Mouse (Mus musculus): ENCODE results near the gene Atad5.

Gene Atad5

GRCm38 (mm10) chr11:80156841-80157240 lies 67.6 kb downstream of the Atad5 start:
- Histone ChIP-seq H3K4me1 (replicated peaks; ENCODE audit: low read depth, low read length) (peaks cover 25% of the 10 kb centered on the region), H3K4me3 (replicated peaks; ENCODE audit: low read length) (no peak overlapping the region), H3K27me3 (ENCODE audit: insufficient read depth, low read length) (peaks cover 24% of the 10 kb centered on the region), H3K36me3 (ENCODE audit: insufficient read depth, low read length) (peaks cover 28% of the 10 kb centered on the region), H3K9me3 (ENCODE audit: low read length) (no peaks in the 10 kb centered on the region)
- TF ChIP-seq NANOG (IDR thresholded peaks at IDR 0.05; ENCODE audit: borderline replicate concordance, low read length) (no peak), POU5F1 (IDR thresholded peaks at IDR 0.05; ENCODE audit: borderline replicate concordance, low read length) (no peak), CTCF (conservative IDR thresholded peaks at IDR 0.05; ENCODE audit: low read length) (no peak)

DNA sequence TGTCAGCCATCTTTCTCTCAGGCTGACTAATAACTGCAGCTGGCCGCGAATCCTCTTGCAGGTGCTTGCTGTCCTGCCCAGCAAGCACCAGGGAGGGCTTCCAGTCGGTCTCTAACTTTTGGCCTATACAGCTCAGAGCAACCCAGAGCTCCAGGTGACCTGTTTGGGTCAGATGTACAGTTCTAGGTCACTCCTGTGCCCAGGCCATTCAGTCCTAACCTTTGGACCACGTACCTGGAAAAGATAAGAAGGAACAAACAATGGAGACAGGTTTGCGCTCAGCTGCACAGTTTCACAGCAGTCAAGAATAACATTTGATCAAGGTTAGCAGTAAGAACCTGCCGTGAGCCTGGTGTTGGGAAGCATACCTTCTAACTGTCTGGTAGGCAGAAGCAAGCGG lies 69.8 kb downstream of the Atad5 start:
- no peaks in the 10 kb centered on the region for H3K9me3 ChIP-seq (ENCODE audit: low read length)
- no peak overlapping the region for H3K4me3 ChIP-seq (replicated peaks; ENCODE audit: low read length)
- TF ChIP-seq POU5F1 (IDR thresholded peaks at IDR 0.05; ENCODE audit: borderline replicate concordance, low read length) (no peak), NANOG (IDR thresholded peaks at IDR 0.05; ENCODE audit: borderline replicate concordance, low read length) (no peak), CTCF (conservative IDR thresholded peaks at IDR 0.05; ENCODE audit: low read length) (no peak)
- H3K36me3 ChIP-seq (ENCODE audit: insufficient read depth, low read length), result peaks cover 37% of the 10 kb centered on the region
- peaks cover 23% of the 10 kb centered on the region for H3K27me3 ChIP-seq (ENCODE audit: insufficient read depth, low read length)
- H3K4me1 ChIP-seq (replicated peaks; ENCODE audit: low read depth, low read length), result peaks cover 39% of the 10 kb centered on the region

DNA sequence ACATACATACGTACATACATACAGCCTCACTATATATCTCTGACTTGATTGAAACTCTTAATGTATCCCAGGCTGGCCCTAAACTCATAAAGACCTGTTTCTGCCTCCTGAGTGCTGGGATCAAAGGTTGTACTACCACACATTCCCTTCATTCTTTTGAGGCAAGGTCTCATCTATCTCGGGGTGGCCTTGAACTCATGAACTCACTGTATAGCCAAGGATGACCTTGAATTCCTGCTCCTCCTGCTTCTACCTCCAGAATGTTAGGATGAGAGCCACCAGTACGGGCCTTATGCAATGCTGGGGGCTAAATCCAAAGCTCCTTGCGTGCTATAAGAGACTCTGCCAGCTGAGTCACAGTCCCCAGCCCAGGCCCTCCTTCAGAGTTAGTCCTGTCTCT lies 71.8 kb downstream of the Atad5 start:
- Histone ChIP-seq H3K9me3 (ENCODE audit: low read length) (no peaks in the 10 kb centered on the region), H3K4me3 (replicated peaks; ENCODE audit: low read length) (no peak overlapping the region)

DNA sequence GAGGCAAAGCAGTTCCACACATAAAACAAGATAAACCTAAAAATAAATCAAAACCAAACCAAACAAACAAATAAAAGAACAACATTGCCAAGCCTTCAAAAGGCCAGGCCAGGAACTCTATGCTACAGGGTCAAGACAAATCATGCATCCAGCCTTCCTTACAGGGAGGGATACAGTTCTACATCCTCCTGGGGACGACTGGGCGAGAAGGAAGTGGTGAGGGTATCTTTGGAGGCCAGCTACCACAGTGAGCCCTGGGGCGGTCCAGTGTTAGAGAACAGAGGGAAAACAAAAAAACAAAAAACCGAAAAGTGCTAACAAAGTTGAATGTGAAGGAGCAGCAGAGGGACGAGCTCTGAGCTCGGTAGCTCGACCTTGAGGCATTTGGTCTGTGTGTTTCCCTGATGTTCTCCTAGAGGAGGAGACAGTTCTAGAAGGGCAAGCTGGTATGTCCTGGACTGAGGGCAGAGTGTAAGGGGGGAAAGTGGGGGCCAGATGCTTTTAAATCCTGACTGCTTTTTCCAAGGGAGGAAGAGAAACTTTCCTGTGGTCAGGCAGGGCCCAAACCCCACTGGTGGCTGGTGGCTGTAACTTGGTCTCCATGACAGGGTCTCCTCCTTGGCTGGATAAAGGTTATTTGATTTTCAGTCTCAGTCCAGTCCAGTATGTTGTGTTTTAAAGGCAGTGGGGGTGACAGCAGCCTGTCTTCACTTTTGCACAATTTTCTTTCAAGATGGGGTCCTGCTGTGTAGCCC lies 74.3 kb downstream of the Atad5 start:
- H3K36me3 ChIP-seq (ENCODE audit: insufficient read depth, low read length), result peaks cover 39% of the 10 kb centered on the region
- no peak overlapping the region for H3K4me3 ChIP-seq (replicated peaks; ENCODE audit: low read length)
- no peak for TF ChIP-seq NANOG (IDR thresholded peaks at IDR 0.05; ENCODE audit: borderline replicate concordance, low read length)
- no peak for TF ChIP-seq POU5F1 (IDR thresholded peaks at IDR 0.05; ENCODE audit: borderline replicate concordance, low read length)
- TF ChIP-seq CTCF (conservative IDR thresholded peaks at IDR 0.05; ENCODE audit: low read length), result no peak

More for the DNA sequence above, 71.8 kb downstream of the Atad5 start:
- Histone ChIP-seq H3K27me3 (ENCODE audit: insufficient read depth, low read length) (peaks cover 3% of the 10 kb centered on the region), H3K4me1 (replicated peaks; ENCODE audit: low read depth, low read length) (peaks cover 40% of the 10 kb centered on the region), H3K36me3 (ENCODE audit: insufficient read depth, low read length) (peaks cover 45% of the 10 kb centered on the region)
- TF ChIP-seq NANOG (IDR thresholded peaks at IDR 0.05; ENCODE audit: borderline replicate concordance, low read length), result no peak; the same call in 1 of the 2 replicates
- no peak for TF ChIP-seq CTCF (conservative IDR thresholded peaks at IDR 0.05; ENCODE audit: low read length)
- TF ChIP-seq POU5F1 (IDR thresholded peaks at IDR 0.05; ENCODE audit: borderline replicate concordance, low read length), result no peak

DNA sequence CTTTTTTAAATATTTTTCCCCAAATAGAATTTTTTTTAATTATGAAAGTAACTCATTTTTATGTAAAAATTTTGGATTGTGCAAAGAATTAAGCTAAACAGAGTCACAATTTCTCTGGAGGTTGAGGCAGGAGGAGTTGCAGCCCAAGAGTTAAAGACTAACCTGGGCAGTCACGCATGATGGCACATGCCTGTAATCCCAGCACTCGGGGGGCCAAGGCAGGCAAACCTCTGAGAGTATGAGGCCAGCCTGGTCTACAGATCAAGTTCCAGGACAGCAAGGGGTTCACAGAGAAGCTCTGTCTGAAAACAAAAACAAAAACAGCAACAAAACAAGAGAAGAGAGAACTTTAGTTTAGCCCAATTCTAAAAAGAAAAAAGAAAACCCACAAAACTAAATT lies 75.0 kb downstream of the Atad5 start:
- Histone ChIP-seq H3K4me1 (replicated peaks; ENCODE audit: low read depth, low read length) (peaks cover 54% of the 10 kb centered on the region), H3K27me3 (ENCODE audit: insufficient read depth, low read length) (no peaks in the 10 kb centered on the region), H3K36me3 (ENCODE audit: insufficient read depth, low read length) (peaks cover 41% of the 10 kb centered on the region), H3K4me3 (replicated peaks; ENCODE audit: low read length) (no peak overlapping the region), H3K9me3 (ENCODE audit: low read length) (no peaks in the 10 kb centered on the region)
- TF ChIP-seq NANOG (IDR thresholded peaks at IDR 0.05; ENCODE audit: borderline replicate concordance, low read length), result no peak
- TF ChIP-seq CTCF (conservative IDR thresholded peaks at IDR 0.05; ENCODE audit: low read length), result no peak

More for the DNA sequence above, 74.3 kb downstream of the Atad5 start:
- H3K9me3 ChIP-seq (ENCODE audit: low read length), result no peaks in the 10 kb centered on the region
- H3K4me1 ChIP-seq (replicated peaks; ENCODE audit: low read depth, low read length), result peaks cover 47% of the 10 kb centered on the region
- no peaks in the 10 kb centered on the region for H3K27me3 ChIP-seq (ENCODE audit: insufficient read depth, low read length)

DNA sequence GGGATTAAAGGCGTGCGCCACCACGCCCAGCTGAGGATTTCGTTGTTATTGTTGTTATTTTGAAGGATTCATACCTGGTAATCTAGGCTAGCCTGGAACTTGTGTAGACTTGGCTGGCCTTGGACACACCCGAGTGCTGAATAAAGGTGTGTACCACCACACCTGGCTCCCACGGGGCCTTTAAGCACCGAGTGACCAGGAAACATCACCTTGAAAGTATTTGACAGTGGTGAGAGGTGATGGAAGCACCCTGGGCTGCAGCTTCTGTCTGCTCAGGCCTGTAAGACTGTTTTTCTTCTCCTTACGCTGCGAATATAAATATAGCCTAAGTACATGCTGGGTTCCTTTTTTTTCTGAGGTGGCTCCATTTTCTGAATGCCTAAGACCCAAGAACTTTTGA lies 78.9 kb downstream of the Atad5 start:
- H3K27me3 ChIP-seq (ENCODE audit: insufficient read depth, low read length), result no peaks in the 10 kb centered on the region
- no peak overlapping the region for H3K4me3 ChIP-seq (replicated peaks; ENCODE audit: low read length)
- no peak for TF ChIP-seq CTCF (conservative IDR thresholded peaks at IDR 0.05; ENCODE audit: low read length)
- no peak for TF ChIP-seq NANOG (IDR thresholded peaks at IDR 0.05; ENCODE audit: borderline replicate concordance, low read length)
- TF ChIP-seq POU5F1 (IDR thresholded peaks at IDR 0.05; ENCODE audit: borderline replicate concordance, low read length), result no peak
- H3K4me1 ChIP-seq (replicated peaks; ENCODE audit: low read depth, low read length), result peaks cover 67% of the 10 kb centered on the region
- no peaks in the 10 kb centered on the region for H3K9me3 ChIP-seq (ENCODE audit: low read length)
- H3K36me3 ChIP-seq (ENCODE audit: insufficient read depth, low read length), result peaks cover 64% of the 10 kb centered on the region

GRCm38 (mm10) chr11:80168611-80169249 lies 79.5 kb downstream of the Atad5 start:
- no peak overlapping the region for H3K4me3 ChIP-seq (replicated peaks; ENCODE audit: low read length)
- TF ChIP-seq POU5F1 (IDR thresholded peaks at IDR 0.05; ENCODE audit: borderline replicate concordance, low read length) (no peak), NANOG (IDR thresholded peaks at IDR 0.05; ENCODE audit: borderline replicate concordance, low read length) (no peak), CTCF (conservative IDR thresholded peaks at IDR 0.05; ENCODE audit: low read length) (no peak)
- peaks cover 63% of the 10 kb centered on the region for H3K36me3 ChIP-seq (ENCODE audit: insufficient read depth, low read length)
- H3K9me3 ChIP-seq (ENCODE audit: low read length), result no peaks in the 10 kb centered on the region
- no peaks in the 10 kb centered on the region for H3K27me3 ChIP-seq (ENCODE audit: insufficient read depth, low read length)
- H3K4me1 ChIP-seq (replicated peaks; ENCODE audit: low read depth, low read length), result peaks cover 65% of the 10 kb centered on the region

DNA sequence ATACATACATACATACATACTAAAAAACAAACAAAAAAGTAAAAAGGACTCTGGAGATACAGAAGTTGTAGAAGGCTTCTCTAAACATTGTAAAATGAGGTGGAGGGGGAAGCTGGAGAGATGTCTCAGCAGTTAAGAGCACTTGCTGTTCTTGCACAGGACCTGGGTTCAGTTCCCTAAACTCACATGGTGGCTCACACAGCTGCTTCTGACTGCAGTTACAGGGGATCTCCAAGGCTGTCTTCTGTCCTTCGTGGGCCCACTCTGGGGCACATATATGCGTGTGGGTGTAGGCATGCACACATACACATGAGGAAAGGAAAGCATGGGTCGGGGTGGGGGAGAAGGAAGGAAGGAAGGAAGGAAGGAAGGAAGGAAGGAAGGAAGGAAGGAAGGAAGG lies 80.4 kb downstream of the Atad5 start:
- H3K9me3 ChIP-seq (ENCODE audit: low read length), result no peaks in the 10 kb centered on the region
- no peak overlapping the region for H3K4me3 ChIP-seq (replicated peaks; ENCODE audit: low read length)
- peaks cover 69% of the 10 kb centered on the region for H3K4me1 ChIP-seq (replicated peaks; ENCODE audit: low read depth, low read length)
- H3K27me3 ChIP-seq (ENCODE audit: insufficient read depth, low read length), result no peaks in the 10 kb centered on the region
- no peak for TF ChIP-seq NANOG (IDR thresholded peaks at IDR 0.05; ENCODE audit: borderline replicate concordance, low read length)
- TF ChIP-seq POU5F1 (IDR thresholded peaks at IDR 0.05; ENCODE audit: borderline replicate concordance, low read length), result no peak
- no peak for TF ChIP-seq CTCF (conservative IDR thresholded peaks at IDR 0.05; ENCODE audit: low read length)
- peaks cover 63% of the 10 kb centered on the region for H3K36me3 ChIP-seq (ENCODE audit: insufficient read depth, low read length)

All from E14TG2a.4 (cell line).